Mouse (Mus musculus) splenic B cell, adult 2 months (primary cell): Measurements from ENCODE around the gene Rbm47.

ENCODE experiments used
- DNase-seq: peaks from one replicate; pipeline ENCODE4 v3.0.0-alpha.2; 2011; ENCODE audit warnings: low read depth, low spot score
- H3K27me3 ChIP-seq: 2 replicates; pipeline ENCODE4 v1.6.1; 2012; ENCODE audit warnings: mild to moderate bottlenecking, low read length, moderate library complexity, mixed read lengths; ENCODE audit not compliant: control insufficient read depth, poor library complexity, insufficient read depth, severe bottlenecking
- H3K36me3 ChIP-seq: 2 replicates; pipeline ENCODE4 v1.6.1; 2012; ENCODE audit warnings: mild to moderate bottlenecking, low read length, moderate library complexity, mixed read lengths; ENCODE audit not compliant: control insufficient read depth, poor library complexity, insufficient read depth, severe bottlenecking

Gene Rbm47

DNA sequence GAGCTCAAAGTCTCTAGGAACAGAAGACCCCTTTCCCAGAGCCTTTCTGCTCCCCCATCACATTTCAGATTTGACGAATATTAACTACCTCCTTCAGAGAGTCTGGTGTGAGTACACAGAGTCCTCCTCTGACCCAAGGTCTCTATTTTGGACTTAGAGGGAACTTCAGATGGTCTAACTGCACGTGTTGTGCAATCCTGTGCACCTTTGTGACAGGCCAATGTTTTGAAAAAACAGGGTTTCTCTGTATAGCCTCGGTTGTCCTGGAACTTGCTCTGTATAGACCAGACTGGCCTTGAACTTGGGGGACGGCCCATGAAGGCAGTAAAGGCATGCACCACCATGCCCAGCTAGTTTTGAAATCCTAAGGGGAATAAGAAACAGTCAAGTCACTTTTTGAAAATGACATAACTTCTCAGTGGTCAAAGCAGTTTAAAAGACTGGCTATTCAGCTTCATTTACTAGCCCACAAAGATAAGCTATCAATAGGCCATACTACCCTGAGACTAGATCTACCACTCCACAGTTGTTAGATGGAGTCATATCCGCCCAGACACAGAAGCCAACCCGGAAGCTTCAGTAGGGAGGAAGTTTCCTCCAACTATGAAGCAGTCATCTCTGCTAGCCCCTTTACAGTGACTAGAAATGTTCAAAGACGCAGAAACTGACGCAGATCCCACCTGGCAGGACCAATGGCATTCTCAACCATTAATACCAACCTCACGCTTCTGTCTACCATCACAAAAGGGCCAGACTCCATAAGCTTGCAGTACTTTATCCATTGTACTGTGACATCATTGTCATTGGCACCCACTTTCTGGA lies 93.3 kb downstream of the Rbm47 start:
- Histone ChIP-seq H3K27me3 (no peaks in the 10 kb centered on the region), H3K36me3 (no peaks in the 10 kb centered on the region)
- no peak for DNase-seq

DNA sequence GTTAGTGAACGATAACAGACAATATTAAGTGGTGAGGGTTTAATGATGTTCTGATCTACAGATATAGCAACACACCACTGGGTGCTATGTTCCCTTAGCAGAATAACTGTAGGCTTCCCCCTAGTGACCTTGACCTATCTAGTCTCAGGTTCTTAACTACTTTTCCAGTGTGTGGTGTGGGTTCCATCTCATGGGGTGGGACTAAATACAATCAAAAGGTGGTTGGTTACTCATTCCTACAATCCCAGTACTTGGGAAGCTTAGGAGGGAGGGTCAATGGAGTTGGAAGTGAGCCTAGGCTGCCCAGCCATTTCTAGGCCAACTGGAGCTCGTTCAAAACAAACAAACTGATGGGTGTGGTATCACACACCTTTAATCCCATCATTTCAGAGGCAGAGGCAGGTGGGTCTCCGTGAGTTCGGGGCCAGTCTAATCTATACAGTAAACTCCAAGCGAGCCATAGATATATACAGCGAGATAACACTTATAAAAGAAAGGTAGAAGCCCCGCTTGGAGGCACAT lies 94.4 kb downstream of the Rbm47 start:
- no peak for DNase-seq
- no peaks in the 10 kb centered on the region for H3K27me3 ChIP-seq

DNA sequence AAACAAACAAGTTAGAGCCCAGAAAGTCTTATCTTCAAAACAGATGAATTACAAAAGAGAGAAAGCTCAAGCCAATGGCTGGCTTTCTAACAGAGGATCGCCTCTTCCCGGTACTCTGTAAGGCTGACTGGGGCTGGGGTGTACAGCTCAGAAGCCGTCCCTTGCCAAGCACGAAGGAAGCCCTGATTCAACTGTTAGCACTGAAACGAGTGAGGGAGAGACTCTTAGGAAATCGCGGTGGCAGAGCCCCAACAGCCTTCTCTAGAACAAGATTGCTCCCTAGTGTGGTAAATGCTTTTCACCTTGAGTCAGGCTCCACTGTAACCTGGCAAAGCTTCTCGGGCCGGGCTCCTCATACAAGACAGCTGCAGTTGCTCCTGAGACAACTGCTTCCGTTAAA lies 95.5 kb downstream of the Rbm47 start:
- Histone ChIP-seq H3K36me3 (no peaks in the 10 kb centered on the region), H3K27me3 (no peaks in the 10 kb centered on the region)
- DNase-seq, result peak; percentile 27

More for the DNA sequence above, 94.4 kb downstream of the Rbm47 start:
- no peaks in the 10 kb centered on the region for H3K36me3 ChIP-seq

DNA sequence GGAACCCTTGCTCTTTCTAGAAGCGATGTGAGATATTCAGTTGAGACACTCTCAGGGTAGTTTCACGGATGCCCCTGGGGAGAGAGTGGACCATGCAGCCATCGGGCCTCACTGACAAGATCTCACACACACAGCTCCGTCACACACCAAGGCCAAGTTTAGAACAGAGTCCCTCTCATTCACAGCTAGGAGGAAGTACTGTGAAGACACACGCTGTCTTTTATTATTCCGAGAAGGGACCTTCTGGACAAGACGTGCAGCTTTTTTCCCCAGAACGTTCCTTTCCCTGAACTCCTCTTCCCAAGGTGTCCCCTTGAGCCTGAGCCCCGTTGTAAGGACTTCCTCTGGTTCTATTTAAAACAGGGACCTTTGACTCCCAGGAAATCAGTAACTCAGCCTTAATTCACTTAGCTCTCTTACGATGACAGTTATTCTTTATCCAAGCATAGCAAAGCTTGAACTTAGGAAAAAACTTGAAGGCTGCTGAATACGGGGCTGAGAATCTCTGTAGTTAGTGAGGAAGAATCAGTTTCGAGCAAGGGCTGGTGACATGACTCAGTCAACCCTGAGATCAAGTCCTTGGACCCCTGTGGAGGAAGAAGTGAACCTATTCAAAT lies 96.1 kb downstream of the Rbm47 start:
- peak; percentile 58 for DNase-seq
- Histone ChIP-seq H3K36me3 (no peaks in the 10 kb centered on the region), H3K27me3 (no peaks in the 10 kb centered on the region)

DNA sequence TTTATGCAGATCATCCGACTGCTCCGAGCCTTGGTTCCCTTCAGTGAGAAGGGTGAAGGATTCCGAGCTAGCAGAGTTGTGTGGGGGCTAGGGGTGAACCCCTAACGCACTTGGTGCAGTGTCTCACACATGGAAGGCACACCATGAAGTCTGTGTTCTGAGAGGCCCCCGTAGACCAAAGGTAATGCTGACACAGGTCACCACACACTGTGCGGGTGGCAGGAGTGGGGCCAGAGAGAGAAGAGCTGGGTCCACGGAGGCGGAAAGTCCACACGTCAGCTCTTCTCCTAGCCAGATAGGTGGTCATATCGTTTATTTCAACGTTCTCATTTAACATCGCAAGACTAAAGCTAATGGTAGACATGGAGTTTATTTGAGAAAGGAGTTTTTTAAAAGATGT lies 97.0 kb downstream of the Rbm47 start:
- Histone ChIP-seq H3K36me3 (no peaks in the 10 kb centered on the region), H3K27me3 (no peaks in the 10 kb centered on the region)
- no peak for DNase-seq

DNA sequence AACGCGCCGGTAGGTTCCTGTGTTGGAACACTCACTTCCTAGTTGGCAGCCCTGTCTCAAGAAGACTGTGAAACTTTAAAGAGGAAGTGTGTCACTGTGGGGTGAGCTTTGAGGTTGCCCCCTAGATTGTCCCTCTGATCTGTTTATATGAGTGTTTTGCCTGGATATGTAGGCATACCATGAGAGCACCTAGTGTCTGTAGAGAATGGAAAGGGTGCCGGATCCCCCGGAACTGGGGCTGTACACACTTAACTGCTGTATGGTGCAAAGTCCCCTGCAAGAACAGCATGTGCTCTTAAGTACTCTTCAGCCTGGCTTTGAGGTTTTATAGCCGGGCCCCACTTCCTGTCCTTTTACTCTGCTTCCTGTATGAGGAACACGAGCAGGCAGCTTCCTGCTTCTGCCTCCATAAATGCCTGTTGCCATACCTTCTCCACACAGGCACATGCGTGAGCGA lies 97.9 kb downstream of the Rbm47 start:
- DNase-seq, result peak; percentile 84

DNA sequence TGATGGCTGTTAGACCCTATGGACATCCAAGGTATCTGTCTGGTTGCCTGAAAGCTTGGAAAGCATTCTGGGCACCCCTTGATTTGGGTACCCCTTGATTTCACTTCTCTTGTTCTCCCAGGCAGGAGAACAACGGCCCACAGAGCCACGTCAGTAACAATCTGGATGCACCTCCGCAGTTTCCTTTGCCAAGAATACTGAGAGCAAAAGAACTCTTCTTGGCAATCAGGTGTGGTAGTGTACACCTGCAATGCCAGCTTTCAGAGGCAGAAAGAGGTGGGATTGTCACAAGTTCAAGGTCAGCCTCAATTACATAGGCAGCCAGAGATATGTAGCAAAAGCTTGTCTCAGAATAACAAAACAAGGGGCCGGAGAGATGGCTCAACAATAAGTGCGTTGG lies 98.7 kb downstream of the Rbm47 start:
- no peak for DNase-seq
- Histone ChIP-seq H3K36me3 (no peaks in the 10 kb centered on the region), H3K27me3 (no peaks in the 10 kb centered on the region)

More for the DNA sequence above, 97.9 kb downstream of the Rbm47 start:
- H3K36me3 ChIP-seq, result no peaks in the 10 kb centered on the region
- no peaks in the 10 kb centered on the region for H3K27me3 ChIP-seq

DNA sequence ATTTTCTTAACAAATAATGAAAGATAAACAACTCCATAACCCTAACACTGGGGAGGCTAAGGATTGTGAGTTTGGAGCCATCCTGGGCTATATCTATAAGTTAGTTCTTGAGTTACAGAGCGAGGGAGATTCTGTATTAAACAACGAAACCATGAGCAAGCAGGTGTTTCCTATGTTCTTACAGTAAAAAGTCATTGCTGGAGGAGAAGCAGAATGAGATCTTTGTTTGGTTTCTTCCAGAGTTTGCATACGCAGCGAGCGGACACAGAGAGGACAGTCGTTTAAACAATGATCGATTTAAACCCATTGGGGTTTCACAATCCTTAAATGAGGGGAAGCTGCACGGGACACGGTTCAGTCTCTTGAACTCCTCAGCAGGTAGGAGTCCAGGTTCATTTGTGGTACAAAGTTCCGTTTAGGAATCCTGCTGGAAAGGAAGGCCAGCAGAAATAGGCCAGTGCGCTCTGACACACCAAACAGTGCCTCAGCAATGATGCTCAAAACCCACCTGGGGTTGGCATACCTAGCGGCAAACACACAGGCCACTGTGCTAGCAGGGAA lies 99.2 kb downstream of the Rbm47 start:
- Histone ChIP-seq H3K27me3 (no peaks in the 10 kb centered on the region), H3K36me3 (no peaks in the 10 kb centered on the region)
- no peak for DNase-seq

DNA sequence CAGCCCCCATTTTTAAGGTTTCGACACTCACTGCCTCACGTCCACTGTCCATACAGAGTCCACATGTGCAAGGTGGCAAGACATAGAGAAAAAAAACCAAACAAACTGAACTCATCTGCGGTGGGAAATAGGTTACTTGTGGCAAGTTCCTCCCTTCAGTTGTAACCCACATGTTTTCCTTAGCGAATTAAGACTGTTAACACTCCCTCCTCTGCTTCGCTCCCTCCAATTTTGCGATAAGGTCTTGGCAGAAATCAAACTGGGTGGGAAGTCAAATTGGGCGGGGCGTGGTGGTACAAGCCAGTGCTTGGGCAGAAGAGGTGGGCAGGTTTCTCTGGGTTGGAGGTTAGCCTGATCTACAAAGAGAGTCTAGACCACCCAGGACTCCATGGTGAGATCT lies 101.2 kb downstream of the Rbm47 start:
- no peak for DNase-seq
- H3K27me3 ChIP-seq, result no peaks in the 10 kb centered on the region
- no peaks in the 10 kb centered on the region for H3K36me3 ChIP-seq

DNA sequence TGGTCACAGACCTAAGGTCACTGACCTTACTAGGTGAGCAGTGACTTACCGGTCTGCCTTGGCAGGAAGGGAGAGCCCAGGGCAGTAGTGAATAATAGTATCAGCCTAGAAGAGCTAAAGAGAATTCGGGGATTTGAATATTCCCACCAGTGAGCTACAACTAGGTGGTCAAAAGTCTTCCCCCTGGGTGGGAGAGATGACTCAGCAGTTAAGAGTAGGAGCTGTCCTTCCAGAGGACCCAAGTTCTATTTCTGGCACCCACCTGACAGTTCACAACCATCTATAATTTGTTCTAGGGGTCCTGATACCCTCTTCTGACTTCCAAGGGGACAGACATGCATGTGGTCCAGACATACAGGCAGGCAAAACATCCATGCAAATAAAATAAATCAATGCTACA lies 102.6 kb downstream of the Rbm47 start:
- H3K36me3 ChIP-seq, result no peaks in the 10 kb centered on the region
- H3K27me3 ChIP-seq, result no peaks in the 10 kb centered on the region
- no peak for DNase-seq

DNA sequence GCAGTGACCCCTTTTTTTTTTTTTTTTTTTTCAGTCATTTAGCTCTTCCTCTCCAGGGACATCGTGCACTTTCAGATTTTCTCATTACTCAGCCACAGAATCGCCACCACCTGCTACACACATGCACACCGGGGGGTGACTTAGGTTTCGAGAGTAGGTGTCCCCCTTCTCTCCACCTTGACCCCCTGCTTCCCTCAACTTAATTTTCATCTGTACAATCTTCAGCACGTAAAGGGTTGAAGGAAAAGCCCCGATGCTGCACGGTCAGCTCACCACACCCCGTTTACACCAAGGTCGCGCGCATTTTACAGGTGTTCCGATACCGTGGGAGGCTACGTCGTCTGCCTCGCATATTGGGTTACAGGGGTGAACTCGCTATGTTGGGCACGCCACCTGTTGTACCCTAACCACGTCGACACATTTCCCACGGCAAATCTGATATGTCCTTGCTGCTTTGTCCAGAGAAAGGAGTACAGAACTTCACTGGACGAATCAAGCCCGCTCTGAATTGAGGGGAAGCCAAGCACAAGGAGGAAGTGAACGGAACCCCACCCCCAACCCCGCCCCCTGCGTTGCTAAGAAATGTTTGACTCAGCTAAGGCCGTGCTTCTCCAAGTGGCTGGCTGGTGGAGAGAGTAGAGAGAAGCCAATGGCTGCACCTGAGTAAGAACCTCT lies 103.3 kb downstream of the Rbm47 start:
- no peaks in the 10 kb centered on the region for H3K27me3 ChIP-seq
- DNase-seq, result peak; percentile 83
- H3K36me3 ChIP-seq, result no peaks in the 10 kb centered on the region

DNA sequence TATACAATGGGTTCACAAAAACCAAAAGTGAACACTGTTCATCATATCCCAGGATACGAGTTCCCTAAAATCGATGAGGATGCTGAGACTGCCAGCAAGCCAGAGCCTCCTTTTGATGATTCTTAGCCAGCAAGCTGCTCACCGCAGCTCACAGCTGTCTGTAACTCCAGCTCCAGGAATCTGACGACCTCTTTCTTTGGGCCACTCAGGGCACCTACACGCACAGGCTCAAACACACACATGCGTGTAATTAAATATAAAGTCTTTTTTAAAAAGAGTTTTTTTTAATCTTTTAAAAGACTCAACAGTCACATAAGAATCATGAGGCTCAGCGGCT lies 103.8 kb downstream of the Rbm47 start:
- no peaks in the 10 kb centered on the region for H3K27me3 ChIP-seq
- H3K36me3 ChIP-seq, result no peaks in the 10 kb centered on the region
- no peak for DNase-seq

DNA sequence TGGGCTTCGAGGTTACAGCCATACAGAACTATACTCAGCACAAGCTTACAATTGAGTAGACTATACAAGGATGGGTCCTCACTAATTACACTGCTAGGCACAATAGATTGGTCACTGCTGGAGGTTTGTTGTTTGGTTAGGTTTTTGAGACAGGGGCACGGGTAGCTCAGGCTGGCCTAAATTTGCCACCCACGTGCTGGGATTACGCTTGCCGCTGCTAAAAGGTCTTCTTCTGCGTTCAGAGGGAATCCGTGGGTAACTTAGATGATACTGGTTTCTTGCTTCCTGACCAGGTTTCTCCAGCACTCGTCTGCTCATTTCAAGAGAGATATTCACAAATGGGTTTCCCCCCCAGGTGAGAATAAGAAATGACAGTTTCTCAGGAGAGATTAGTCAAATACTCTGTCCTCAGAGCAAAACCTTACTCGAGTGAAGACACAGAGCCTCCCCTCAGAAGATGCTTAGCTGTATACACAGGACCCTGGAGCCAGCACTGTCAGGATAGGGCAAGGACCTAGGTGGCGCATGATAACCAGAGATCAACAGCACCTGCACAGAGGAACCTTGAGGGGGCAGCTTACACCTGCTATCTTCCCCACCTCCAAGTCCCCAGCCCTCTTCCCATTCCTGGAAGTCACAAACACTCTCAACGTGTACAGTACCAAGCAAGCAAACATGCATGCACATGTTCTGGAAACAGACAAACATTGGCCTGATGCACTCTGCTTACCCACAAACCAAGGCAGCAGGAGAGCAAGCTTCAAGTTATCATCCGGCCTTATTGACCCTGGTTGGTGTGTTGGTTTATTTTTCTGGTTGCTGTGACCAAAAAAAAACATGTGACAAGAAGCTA lies 104.6 kb downstream of the Rbm47 start:
- Histone ChIP-seq H3K27me3 (no peaks in the 10 kb centered on the region), H3K36me3 (no peaks in the 10 kb centered on the region)
- peak; percentile 35 for DNase-seq

DNA sequence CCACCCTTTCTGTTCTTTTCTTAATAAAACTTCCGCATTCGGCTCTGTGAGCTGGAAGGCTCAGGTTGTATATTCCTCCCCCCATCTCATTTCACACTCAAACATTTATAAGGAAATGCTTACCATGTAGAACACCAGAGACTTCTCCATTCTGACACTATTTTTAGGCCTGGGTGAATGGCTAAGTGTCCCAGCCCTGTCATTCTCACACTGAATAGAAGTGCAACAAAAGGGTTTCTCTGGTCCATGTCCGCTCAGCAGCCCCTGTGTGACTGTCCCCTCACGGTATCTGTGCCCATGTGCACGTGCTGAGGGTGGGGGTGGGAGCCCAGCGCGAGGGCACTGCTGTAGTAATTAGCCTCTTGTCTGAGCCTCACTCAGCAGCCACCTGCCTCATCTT lies 105.7 kb downstream of the Rbm47 start:
- Histone ChIP-seq H3K36me3 (no peaks in the 10 kb centered on the region), H3K27me3 (no peaks in the 10 kb centered on the region)

More for the DNA sequence above, 105.7 kb downstream of the Rbm47 start:
- DNase-seq, result peak; percentile 68
